Mouse (Mus musculus): ENCODE data around the gene Fam208b.

Fam208b gene

DNA sequence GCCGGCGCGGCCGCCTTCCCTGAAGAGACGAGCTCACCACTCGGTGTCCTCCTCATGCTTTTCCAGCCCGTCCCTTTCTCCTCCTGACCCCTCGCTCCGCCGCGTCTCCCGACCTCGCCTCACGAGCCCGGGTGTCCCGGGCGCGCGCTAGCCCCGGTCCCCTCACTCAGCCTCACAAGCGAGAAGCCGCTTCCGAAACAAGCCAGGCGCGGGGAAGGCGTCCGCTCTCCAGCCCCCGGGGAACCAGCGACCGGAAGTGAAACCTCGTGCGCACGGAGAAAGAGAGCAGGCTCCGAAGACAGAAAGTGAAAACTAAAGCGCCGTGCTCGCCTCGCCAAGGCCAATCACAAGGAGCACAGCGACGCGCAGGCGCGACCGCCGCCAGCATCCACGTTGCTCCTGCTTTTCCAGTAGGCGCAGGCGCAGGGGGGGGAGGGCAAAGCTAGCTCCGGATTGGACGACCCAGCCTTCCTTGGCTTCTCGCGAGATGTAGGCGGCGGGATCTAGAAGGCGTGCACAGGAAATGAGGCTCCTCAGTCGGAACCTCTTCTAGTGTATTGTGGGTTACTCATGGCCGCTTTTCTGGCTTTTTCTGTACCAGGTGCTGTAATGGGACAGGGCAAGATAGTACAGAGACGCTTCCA is at the start of gene Fam208b:
Gene Fam208b (minus strand): TSS at position 314 of the 644 bp plus-strand sequence.
- DNase-seq (ENCODE audit: low spot score): peak; percentile 99

DNA sequence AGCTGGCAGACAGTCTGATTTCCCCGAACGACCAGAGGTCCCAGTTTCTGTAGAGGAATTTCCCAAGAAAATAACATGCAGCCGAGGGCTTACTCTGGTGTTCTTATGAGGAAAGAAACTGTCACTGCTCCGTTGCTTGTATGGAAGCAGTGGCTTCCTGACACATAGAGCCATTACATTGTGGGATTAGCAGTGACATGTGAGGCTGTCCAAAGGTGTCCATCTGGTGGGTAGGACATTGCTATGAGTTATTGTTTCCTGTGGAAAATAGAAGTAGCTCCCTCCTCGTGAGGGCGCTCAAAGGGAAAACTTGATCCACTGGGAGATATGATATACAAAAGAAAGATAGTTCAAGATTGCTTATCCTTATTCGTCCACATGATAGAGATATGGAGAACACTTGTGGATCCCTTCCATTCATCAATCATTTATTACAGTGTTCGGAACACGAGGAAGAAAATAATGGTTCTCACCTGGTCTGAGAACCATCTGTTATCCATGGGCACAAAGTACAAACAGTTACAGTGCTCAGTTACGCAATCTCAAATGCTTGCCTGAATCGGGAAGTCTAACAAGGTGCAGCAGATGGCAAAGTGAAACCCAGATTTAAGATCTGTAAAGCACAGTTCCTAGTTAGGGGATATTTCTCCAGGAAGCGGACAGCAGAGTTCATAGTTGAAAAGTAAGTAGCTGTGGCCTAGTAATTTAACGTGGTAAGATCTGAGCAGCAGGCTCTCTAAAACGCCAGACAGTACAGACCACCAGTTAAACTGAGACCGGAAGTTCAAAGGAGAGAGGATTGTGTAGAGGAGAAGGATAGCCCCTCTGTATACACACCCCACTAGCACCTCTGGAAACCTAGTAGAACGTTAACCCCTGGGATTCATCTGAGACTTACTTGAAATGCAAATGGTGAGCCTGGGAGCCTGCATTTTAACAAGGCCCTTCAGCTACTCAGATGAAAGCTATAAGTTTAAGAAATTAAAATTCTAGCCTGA is 48.6 kb upstream of the Fam208b start:
- DNase-seq (ENCODE audit: low spot score): no peak

DNA sequence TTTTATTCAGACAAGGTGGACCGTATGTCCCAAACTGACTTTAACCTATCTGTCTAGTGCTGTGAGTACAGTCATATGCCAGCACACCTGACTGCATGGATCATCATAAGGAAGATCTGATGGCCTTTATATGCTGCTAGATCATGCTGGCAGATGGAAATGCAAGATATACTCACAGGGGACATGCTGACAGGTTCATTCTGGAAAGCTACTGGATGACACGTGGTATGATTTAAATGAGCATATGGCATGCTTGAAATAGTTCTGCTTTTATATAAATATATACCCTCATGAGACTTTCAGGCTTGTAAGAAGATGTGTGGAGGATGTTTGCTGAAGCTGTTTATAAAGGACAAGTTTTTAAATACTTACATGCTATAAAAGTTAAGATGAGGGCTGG is 43.5 kb upstream of the Fam208b start:
- no peak for DNase-seq (ENCODE audit: low spot score)

DNA sequence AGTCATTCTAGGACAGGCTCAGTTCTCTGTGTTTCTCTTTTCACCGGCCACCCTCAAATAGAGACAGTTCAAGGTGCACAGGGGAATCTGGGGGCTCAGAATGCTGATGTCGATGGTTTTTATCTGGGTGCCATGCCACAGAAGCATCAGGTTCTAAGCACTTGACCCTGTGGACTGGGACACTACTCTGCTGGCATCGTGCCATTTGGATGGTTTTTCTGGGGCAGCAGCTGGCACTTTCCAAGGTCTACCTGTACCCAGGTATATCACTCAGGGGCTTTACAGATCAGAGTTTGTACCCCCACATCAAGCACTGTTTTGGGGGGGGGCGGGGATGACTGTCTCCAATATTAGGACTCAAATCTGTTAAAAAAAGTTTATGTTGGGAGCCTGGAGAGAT is 39.7 kb upstream of the Fam208b start:
- DNase-seq (ENCODE audit: low spot score): no peak

GRCm38 (mm10) chr13:3646566-3646965 is 35.7 kb upstream of the Fam208b start:
- no peak for DNase-seq (ENCODE audit: low spot score)

DNA sequence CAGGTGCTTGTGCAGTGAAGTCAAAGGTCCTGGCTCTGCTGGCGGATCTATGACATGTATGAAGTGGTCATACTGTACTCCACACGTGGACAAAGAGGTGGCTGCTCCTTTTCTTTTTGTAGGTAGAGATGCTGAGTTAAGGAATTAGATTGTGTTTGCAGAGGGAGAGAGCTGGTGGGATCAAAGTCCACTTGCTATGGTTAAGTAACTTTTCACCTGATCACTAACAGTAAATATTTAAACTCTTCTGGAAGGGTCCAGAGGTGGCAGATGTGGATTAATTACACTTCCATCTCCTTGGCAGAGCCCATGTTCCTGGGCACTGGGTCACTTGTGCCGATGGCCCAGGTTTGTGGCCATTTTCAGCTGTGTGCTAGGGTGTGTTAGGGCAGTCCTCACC is 35.0 kb upstream of the Fam208b start:
- DNase-seq (ENCODE audit: low spot score): no peak

DNA sequence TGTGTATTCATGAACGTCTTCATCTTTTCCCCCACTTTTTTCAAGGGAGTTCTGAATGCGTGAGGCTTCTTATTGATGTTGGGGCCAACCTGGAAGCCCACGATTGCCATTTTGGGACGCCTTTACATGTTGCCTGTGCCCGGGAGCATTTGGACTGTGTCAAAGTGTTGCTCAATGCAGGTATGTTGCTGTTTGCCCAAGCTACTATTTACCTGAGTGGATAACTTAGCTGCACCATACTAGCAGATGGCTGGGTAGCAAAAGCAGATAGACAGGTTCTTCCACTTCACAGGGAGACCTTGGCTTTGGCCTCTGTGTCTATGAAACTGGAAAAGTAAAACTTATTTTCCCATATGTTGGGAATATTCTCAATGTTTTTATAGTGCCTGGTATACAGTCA is 34.0 kb upstream of the Fam208b start:
- no peak for DNase-seq (ENCODE audit: low spot score)

GRCm38 (mm10) chr13:3642538-3642937 is 31.6 kb upstream of the Fam208b start:
- no peak for DNase-seq (ENCODE audit: low spot score)

GRCm38 (mm10) chr13:3642049-3642448 is 31.1 kb upstream of the Fam208b start:
- DNase-seq (ENCODE audit: low spot score): peak; percentile 23

DNA sequence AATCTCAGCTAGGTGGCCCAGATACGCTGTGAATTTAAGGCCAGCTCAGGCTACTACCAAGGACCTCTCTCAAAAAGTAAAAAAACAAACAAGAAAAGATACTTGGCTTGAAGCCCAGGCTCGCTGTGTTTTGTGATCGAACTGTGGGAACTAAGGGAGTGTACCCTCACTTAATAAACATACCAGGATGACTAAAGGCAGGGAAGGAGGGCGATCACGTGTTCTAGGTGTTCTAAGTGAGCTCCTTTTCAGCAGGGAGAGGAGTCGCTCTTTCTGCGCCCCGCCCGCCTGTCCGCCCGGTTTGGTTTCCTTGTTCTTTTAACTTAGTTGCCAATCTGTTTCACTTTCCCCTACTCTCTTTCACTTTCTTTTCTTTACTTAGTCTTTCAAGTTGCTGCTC is 25.9 kb upstream of the Fam208b start:
- DNase-seq (ENCODE audit: low spot score): no peak

DNA sequence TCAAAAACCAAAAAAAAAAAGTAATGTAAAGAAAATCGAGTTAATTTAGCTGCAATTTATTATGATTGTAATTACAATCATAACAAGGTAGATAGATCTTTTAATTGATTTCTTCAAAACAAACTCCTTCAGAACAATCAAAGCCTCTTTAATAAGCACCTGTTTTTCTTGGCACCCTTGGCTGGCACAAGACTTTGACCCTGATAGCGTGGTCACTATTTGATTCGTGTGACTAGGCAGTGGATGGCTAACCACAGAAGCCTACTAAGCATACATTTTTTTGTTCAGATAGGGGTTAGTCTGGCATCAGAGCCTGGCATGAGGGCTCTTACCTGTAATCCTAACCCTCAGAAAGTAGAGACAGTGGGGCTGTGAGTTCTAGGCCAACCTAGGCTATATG is 24.2 kb upstream of the Fam208b start:
- DNase-seq (ENCODE audit: low spot score): no peak

DNA sequence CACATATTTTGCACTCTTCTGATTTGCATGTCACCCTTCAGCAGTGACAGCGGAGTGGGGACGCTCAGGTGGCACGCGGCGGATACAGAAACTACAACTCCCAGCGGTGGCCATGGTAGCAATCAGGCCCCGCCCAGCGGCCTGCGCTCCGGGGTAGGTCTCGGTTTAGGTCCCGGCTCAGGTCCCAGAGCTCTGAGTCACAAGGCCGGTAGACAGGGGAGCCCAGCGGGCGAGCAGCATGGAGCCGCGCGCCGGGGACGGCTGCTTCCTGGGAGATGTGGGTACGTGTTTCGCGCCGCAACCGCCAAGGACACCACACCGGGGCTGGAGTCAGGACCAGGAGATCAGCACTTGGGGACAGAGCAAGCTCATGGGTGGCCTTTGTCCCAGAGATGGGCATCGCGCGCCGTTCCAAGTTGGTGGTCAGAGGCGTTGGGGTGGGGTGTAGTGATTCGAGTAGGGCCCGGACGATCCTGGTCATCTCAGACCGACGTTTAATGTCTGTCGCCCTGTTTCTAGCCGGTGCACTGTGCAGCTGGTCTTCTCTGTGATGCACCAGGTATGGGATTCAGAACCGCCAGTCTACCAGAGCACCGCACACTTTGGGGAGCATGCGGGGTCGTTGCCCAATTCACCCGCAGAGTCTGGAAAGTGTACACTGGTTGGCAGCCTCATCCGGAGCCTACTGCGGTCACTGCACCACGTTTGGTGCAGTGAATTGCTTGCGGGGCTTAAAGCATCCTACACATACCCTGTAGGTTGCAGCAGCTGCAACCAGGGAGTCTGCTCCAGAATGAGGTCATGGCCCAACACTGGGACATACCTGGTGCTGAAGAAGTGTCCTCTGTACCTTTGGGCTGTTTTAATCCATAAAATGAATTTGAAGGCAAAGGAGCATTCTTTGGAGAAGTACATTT is 23.2 kb upstream of the Fam208b start, which contains the start of gene Asb13:
Gene Asb13 (plus strand): TSS at position 138 of the 917 bp plus-strand sequence.
- peak; percentile 86 for DNase-seq (ENCODE audit: low spot score)

- DNase-seq (ENCODE audit: low spot score): no peak
Measured at GRCm38 (mm10) chr13:3633131-3633530, 22.2 kb upstream of the Fam208b start.

DNA sequence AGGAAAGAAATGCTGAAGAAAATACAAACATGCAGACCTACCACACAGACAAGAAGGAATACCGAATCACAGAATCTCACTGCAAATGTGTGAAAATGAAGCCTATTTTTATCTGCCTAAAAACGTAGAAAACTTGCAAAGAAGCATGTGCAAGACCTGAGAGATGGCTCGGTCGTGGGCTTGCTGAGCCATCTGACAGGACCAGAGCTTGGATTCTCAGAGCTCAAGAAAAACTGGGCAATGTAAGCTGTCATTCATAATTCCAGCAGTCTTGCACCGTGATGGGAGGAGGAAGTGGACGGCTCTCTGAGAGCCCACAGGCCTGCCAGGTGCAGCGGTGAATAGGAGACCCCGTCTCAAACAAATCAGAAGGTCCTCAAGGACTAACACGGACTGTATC is 21.6 kb upstream of the Fam208b start:
- no peak for DNase-seq (ENCODE audit: low spot score)

GRCm38 (mm10) chr13:3628102-3628501 is 17.2 kb upstream of the Fam208b start:
- no peak for DNase-seq (ENCODE audit: low spot score)

DNA sequence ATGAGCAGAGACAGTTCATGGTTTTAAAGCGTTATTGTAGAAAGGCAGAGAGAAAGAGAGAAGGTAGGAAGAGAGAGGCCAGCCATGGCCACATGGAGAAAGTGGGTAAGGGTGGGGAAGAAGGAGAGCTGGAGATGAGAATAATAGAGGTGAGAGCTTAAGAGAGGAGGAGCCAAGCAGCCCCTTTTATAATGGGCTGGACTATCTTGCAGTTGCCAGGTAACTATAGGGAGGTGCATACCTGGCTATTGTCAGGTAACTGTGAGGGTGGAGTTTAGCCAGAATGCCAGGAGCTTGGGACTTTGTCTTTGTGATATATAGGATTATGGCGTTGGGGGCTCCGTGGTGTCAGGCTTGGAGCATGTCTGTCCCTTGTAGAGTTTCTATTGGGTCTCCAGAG is 16.2 kb upstream of the Fam208b start:
- DNase-seq (ENCODE audit: low spot score): no peak

- DNase-seq (ENCODE audit: low spot score): peak; percentile 63
Measured at GRCm38 (mm10) chr13:3610118-3610794, 652 bp downstream of the Fam208b start.

DNA sequence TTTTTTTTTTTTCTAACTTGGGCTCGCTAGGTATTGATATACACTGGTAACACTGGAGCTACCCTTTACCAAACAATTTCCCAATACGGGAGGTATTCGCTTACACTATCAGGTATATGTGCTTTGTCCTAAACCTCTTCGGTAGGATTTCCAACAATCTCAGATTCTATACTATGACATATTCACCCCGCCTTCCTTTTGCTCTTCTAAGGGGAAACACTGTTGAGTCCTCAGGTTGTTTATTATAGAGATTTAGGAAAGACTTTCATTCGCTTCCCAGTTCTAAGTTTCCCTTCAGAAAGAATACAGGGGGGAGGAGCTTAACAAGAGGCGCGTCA is 1.2 kb downstream of the Fam208b start:
- DNase-seq (ENCODE audit: low spot score): no peak

DNA sequence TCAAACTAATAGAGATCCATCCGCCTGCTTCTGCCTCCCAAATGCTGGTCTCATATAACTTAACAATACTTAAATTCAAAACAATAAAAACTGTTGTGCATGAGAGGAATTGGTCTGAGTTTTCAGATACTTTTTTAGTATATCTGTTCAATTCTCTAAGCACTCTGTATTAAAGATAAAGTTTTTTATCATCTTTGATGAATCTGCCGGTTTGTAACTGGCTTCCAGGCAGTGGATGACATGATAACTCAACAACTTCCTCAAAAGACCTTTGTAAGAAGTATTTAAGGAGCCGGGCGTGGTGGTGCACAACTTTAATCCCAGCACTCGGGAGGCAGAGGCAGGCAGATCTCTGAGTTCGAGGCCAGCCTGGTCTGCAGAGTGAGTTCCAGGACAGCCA is 14.7 kb downstream of the Fam208b start:
- DNase-seq (ENCODE audit: low spot score): no peak

DNA sequence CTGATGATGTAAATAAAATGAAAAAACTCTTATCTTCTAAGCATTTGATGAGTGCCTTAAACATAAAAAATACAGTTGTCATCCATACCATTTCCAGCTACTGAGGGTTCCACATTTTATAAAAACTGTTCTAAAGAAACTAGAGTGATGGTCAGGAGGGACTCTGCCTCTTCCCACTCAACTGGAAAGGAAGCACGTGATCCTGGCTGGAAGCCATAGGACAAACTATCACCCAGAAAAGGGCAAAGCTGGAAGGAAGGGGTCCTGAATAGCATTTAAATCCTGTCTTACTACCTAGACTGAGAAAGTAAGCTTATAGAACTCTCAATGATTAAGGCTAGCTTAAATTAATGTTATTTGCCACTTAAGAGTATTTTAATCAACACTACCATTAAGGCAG is 16.6 kb downstream of the Fam208b start:
- no peak for DNase-seq (ENCODE audit: low spot score)

GRCm38 (mm10) chr13:3590789-3591188 is 20.1 kb downstream of the Fam208b start:
- DNase-seq (ENCODE audit: low spot score): no peak

GRCm38 (mm10) chr13:3563953-3564352 is 47.0 kb downstream of the Fam208b start:
- no peak for DNase-seq (ENCODE audit: low spot score)
